Mouse (Mus musculus) T-helper 1 cell (primary cell): ENCODE results near the gene Ccdc12.

Experiments
- in situ Hi-C: fragments of 300-600 bp; cut with MboI, MseI; formaldehyde crosslinking; loops from one replicate; pipeline ENCODE4 v1.15.1; 2025; ENCODE audit warnings: high pct_unique_total_duplicates

Ccdc12 gene

GRCm38 (mm10) chr9:110738054-110738453 is 81.8 kb downstream of the Ccdc12 start:
- in situ Hi-C loops: no loop called here

GRCm38 (mm10) chr9:110739961-110740360 is 83.7 kb downstream of the Ccdc12 start:
- in situ Hi-C loops: no loop called here

- in situ Hi-C loops: no loop called here
These were observed 85.5 kb downstream of the Ccdc12 start, which contains the start of gene Myl3 for GRCm38 (mm10) chr9:110741711-110742294. TSS of gene Myl3 (plus strand) at chr9:110741861.

GRCm38 (mm10) chr9:110742295-110742950 is 86.1 kb downstream of the Ccdc12 start:
- in situ Hi-C loops: no loop called here

GRCm38 (mm10) chr9:110742951-110743455 is 86.7 kb downstream of the Ccdc12 start:
- in situ Hi-C loops: no loop called here

- in situ Hi-C loops: no loop called here
These were observed 87.4 kb downstream of the Ccdc12 start for GRCm38 (mm10) chr9:110743456-110744323.

- in situ Hi-C loops: no loop called here
These were observed 89.4 kb downstream of the Ccdc12 start for GRCm38 (mm10) chr9:110745752-110746151.

- in situ Hi-C loops: no loop called here
These were observed 89.9 kb downstream of the Ccdc12 start for GRCm38 (mm10) chr9:110746238-110746637.

GRCm38 (mm10) chr9:110746961-110747360 is 90.7 kb downstream of the Ccdc12 start, which contains the start of gene Pth1r:
TSS of gene Pth1r (minus strand) at chr9:110747145.
- in situ Hi-C loops: no loop called here

- in situ Hi-C loops: no loop called here
These were observed 92.1 kb downstream of the Ccdc12 start for GRCm38 (mm10) chr9:110748451-110748850.

GRCm38 (mm10) chr9:110750404-110751187 is 94.3 kb downstream of the Ccdc12 start:
- in situ Hi-C loops: no loop called here

- in situ Hi-C loops: no loop called here
These were observed 95.1 kb downstream of the Ccdc12 start for GRCm38 (mm10) chr9:110751412-110751811.

- in situ Hi-C loops: no loop called here
These were observed 96.7 kb downstream of the Ccdc12 start for GRCm38 (mm10) chr9:110752917-110753435.

GRCm38 (mm10) chr9:110753773-110754172 is 97.5 kb downstream of the Ccdc12 start:
- in situ Hi-C loops: no loop called here

- in situ Hi-C loops: no loop called here
These were observed 101.5 kb downstream of the Ccdc12 start for GRCm38 (mm10) chr9:110757816-110758215.

- in situ Hi-C loops: no loop called here
These were observed 102.3 kb downstream of the Ccdc12 start for GRCm38 (mm10) chr9:110758605-110759004.

- in situ Hi-C loops: no loop called here
These were observed 103.0 kb downstream of the Ccdc12 start for GRCm38 (mm10) chr9:110759265-110759664.

GRCm38 (mm10) chr9:110760886-110761285 is 104.6 kb downstream of the Ccdc12 start:
- in situ Hi-C loops: no loop called here
